Mouse (Mus musculus) bone marrow macrophage, adult 2 months (primary cell): Measurements from ENCODE around the gene Zfp451. TPM values are rescaled to one million over a fixed set of nuclear protein-coding genes. Genes with fewer than 3 reads are reported as not detected.

Experiments
- H3K27ac ChIP-seq: 2 replicates; pipeline ENCODE4 v1.5.1; 2012; ENCODE audit warnings: low read depth, low read length; ENCODE audit not compliant: insufficient read depth
- H3K4me1 ChIP-seq: 2 replicates; pipeline ENCODE4 v1.6.1; 2012; ENCODE audit warnings: low read length; ENCODE audit not compliant: control insufficient read depth, insufficient read depth
- H3K4me3 ChIP-seq: 2 replicates; pipeline ENCODE4 v1.5.1; 2012; ENCODE audit warnings: mild to moderate bottlenecking, low read length, moderate library complexity; ENCODE audit not compliant: insufficient read depth
- CTCF ChIP-seq: IDR thresholded peaks from 2 replicates; pipeline ENCODE4 v1.5.1; 2012; ENCODE audit warnings: low read depth, mild to moderate bottlenecking, low read length, moderate library complexity
- POLR2A ChIP-seq: IDR thresholded peaks from 2 replicates; pipeline ENCODE4 v1.6.1; 2012; ENCODE audit warnings: mild to moderate bottlenecking, low read depth, low read length, borderline replicate concordance
- polyA plus RNA-seq: library from polyadenylated mRNA; stranded (reverse); fragments of >200 nt; gene quantifications from 2 replicates; pipeline ENCODE4 v1.2.4, GENCODE M21; 2012; ENCODE audit not compliant: missing spikeins, insufficient read depth, insufficient read length

Zfp451 gene
- polyA plus RNA-seq, 1 experiment, result 19.9 TPM

GRCm38 (mm10) chr1:33788072-33788471 is 26.3 kb downstream of the Zfp451 start:
- peaks cover 11% of the 10 kb centered on the region for H3K4me1 ChIP-seq
- no peak overlapping the region for H3K27ac ChIP-seq
- H3K4me3 ChIP-seq, result no peak overlapping the region
- TF ChIP-seq POLR2A (no peak), CTCF (no peak)

DNA sequence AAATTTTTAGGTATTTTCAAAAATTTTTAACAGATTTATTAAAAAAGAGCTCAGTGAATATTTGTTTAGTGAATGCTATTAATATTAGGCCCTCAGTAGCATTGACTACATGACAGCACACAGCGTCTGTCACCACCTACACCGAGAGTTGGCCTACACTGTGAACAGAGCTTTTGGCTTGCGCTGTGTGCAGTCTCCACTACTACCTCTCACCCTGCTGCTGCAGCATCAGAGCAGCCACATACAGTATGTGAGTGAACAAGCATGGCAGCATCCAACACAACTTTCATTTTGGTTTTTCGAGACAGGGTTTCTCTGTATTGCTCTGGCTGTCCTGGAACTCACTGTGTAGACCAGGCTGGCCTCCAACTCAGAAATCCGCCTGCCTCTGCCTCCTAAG is 29.8 kb downstream of the Zfp451 start:
- H3K4me3 ChIP-seq, result no peak overlapping the region
- no peak overlapping the region for H3K27ac ChIP-seq
- TF ChIP-seq POLR2A, result no peak
- TF ChIP-seq CTCF, result no peak
- peaks cover 11% of the 10 kb centered on the region for H3K4me1 ChIP-seq

- no peak for TF ChIP-seq POLR2A
- TF ChIP-seq CTCF, result no peak
- no peak overlapping the region for H3K27ac ChIP-seq
- H3K4me3 ChIP-seq, result no peak overlapping the region
- H3K4me1 ChIP-seq, result no peaks in the 10 kb centered on the region
Observed at GRCm38 (mm10) chr1:33776175-33776611, 38.2 kb downstream of the Zfp451 start.

GRCm38 (mm10) chr1:33772106-33772505 is 42.3 kb downstream of the Zfp451 start:
- Histone ChIP-seq H3K4me3 (no peak overlapping the region), H3K27ac (no peak overlapping the region), H3K4me1 (peaks cover 9% of the 10 kb centered on the region)
- TF ChIP-seq POLR2A (no peak), CTCF (no peak)

DNA sequence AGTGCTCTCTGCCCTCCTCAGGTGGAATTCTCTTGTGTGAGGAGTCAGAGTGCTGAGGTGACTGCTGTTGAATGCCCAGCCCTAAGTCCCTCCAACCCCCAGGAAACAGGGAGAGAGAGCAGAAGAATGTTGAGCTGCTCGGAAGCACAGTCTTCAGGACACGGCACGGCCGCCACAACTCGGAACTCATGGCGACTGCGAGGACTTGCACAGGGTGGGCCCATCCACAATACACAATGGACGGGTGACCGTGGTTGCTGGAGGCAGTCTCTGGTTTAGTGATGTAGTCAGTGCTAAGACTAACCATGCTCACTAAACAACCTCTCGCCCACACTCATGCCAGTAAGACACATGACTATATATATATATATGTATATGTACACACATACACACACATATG is 42.8 kb downstream of the Zfp451 start:
- no peak overlapping the region for H3K4me3 ChIP-seq
- H3K27ac ChIP-seq, result no peak overlapping the region
- TF ChIP-seq POLR2A (no peak), CTCF (no peak)
- peaks cover 9% of the 10 kb centered on the region for H3K4me1 ChIP-seq

- no peak overlapping the region for H3K27ac ChIP-seq
- no peak overlapping the region for H3K4me3 ChIP-seq
- no peak for TF ChIP-seq CTCF
- no peak for TF ChIP-seq POLR2A
- peaks cover 14% of the 10 kb centered on the region for H3K4me1 ChIP-seq
Observed at GRCm38 (mm10) chr1:33768827-33769226, 45.6 kb downstream of the Zfp451 start.

GRCm38 (mm10) chr1:33768091-33768787 is 46.2 kb downstream of the Zfp451 start:
- no peak for TF ChIP-seq CTCF
- no peak for TF ChIP-seq POLR2A
- Histone ChIP-seq H3K27ac (no peak overlapping the region), H3K4me1 (peaks cover 14% of the 10 kb centered on the region), H3K4me3 (no peak overlapping the region)

- TF ChIP-seq CTCF (no peak), POLR2A (no peak)
- H3K27ac ChIP-seq, result no peak overlapping the region
- no peak overlapping the region for H3K4me3 ChIP-seq
- peaks cover 14% of the 10 kb centered on the region for H3K4me1 ChIP-seq
Observed at GRCm38 (mm10) chr1:33766520-33767508, 47.6 kb downstream of the Zfp451 start.

- TF ChIP-seq CTCF (no peak), POLR2A (no peak)
- Histone ChIP-seq H3K4me1 (peaks cover 14% of the 10 kb centered on the region), H3K4me3 (no peak overlapping the region), H3K27ac (no peak overlapping the region)
Observed at GRCm38 (mm10) chr1:33765468-33766080, 48.8 kb downstream of the Zfp451 start.

DNA sequence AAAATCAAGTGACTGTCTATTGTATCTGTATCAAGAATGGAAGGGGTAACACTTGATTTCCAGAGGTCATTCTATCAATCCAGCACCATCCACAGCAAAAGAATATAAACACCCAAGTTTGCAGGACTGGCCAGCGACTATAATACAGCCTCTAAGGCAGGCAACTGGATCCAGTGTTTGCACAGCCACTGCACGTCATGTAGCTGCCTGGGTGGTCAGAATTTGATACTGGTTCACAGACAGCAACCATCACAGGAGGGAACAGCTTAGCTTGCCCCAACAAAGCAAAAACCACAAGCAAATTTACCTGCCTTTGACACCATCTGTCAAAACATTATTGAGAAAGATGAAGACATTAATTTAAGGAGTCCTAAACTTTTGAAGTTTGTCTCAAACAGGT is 50.6 kb downstream of the Zfp451 start:
- H3K4me3 ChIP-seq, result no peak overlapping the region
- TF ChIP-seq CTCF (no peak), POLR2A (no peak)
- no peak overlapping the region for H3K27ac ChIP-seq

More for the DNA sequence above, 50.6 kb downstream of the Zfp451 start:
- H3K4me1 ChIP-seq, result peaks cover 10% of the 10 kb centered on the region
